Mouse (Mus musculus) lung, adult 2 months (tissue): ENCODE measurements around the gene Ttf1.

Experiments
- CTCF ChIP-seq: fragments of 200-500 bp; IDR thresholded peaks from 2 replicates; pipeline ENCODE4 v1.5.1; 2011; ENCODE audit warnings: mild to moderate bottlenecking, low read length, control low read depth; ENCODE audit not compliant: insufficient read depth
- POLR2A ChIP-seq: fragments of 200-500 bp; IDR thresholded peaks from 2 replicates; pipeline ENCODE4 v1.6.1; 2011; ENCODE audit warnings: low read depth, mild to moderate bottlenecking, control low read depth, low read length, borderline replicate concordance; ENCODE audit errors: extremely low read depth

- no peak for TF ChIP-seq POLR2A
- no peak for TF ChIP-seq CTCF
These were observed 75.1 kb downstream of the Ttf1 start for GRCm38 (mm10) chr2:29135161-29135560.
